Mouse (Mus musculus): ENCODE measurements at regions not wholly inside any gene's neighbourhood (a gene's known extent, or its start where the extent isn't known, plus 50 kb on each side); places are given as distances from the start of the nearest gene placed in this dataset.
"Not testable (repeated sequence)": the region's sequence is repeated elsewhere in the genome, so short reads cannot be mapped to it uniquely, and the experiment has no call there.

DNA sequence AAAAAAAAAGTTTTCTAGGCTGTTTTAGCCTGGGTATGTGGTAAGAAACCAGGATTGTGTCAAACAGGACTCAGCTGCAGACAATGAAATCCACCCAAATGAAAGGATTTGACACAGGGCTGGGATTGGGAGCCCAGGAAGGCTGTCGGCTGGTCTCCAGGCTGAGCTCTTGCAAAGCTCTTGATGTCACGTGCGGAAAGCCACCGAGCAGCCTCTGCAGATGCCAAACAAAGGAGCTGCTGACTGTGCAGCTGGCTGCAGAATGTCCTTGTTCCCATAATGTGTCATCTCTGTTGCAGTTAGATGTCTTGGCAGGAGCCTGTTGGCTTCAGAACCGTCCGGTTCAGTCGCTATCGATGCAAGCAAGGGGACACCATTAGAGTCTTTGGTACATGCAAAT, 56.1 kb downstream of the Bbs10 start:
- DNase-seq (ENCODE audit: low spot score in 2 of 2) = peak in 1 of 2 experiments; percentile 52

DNA sequence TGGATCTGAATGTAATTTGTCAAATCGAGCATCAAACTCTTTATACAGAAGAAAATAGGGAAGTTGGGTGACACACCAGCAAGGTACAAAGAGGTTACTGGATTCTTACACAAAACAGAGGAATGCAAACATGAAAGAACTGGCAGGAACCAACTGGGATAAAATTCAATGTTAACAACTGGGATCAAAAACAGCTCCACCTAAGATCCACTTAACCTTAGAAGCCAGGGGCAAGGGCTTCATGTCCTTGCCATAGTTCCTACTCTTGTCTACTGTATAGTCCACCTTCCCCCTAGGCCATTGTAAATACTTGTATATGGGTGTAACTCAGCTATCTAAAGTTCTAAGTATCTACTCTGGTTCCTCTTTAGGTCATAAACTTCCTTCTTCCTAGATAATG, 59.9 kb downstream of the Bbs10 start:
- not testable (repeated sequence) for DNase-seq (ENCODE audit: low spot score in 2 of 2)

DNA sequence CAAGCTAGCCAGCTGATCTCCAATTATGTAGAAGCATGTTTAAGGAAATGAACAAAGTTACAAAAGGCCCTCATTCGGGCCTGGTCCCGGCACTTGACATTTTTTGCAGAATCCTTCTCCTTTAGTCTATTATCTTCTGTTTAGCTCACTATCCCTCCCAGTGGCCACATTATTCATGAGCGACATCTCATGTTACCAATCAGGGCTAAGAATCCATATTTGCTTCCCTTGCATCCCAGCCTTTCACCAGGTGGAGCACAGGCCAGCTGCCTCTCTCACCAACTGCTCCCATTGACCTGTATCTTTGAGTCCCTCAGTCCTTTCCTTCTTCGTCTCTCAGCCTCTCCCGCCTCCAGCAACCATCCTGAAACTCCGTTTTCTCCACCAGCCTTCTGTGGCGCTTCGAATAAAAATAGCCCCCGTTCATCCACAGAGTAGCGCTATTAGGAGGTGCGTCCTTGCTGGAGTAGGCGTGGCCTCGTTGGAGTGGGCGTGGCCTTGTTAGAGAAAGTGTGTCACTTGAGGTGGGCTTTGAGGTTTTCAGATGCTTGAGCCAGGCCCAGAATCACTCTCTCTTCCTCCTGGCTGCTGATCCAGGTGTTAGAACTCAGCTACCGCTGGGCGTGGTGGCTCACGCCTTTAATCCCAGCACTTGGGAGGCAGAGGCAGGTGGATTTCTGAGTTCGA, 63.4 kb downstream of the Bbs10 start:
- no peak for DNase-seq (ENCODE audit: low spot score in 2 of 2)

DNA sequence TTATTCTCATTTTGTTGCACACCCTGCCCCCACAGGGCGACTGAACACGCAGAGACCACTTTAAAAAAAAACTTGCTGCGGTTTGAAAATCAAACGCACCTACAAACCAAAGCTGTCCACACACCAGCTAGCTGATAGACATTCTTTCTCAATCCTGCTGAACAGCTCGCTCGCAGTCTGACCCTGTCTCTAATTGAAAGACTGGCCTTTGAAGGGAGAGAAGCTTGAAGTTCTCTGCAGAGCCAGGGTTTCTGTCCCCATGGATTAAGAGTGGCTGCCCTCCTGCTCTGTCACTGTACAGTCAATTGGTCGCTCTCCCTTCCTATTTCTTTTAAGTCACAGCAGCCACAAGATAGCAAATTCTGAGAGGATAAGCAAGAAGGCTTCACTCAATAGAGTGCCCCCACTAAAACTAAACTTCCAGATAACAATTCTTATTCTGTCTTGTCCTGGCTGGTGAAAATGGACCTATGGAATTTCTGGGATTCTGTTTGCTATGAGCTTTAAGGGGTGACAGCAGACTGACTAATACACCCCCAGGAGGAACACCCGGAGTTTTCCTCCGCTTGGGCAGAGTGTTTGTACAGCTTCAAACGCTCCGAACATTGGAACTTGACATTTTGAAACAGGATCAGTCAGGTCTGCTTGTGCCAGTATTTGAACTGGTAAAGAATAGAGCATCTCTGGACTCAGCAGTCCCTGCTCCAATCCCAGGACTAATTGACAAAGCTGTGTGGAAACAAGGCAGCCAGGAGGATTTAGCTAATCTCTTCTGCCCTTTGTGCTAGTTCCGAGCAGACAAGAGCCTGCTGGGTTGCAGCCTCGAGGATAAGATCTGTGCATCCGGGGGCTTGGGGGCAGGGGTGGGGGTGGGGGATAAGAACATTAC, 65.5 kb downstream of the Bbs10 start:
- DNase-seq (ENCODE audit: low spot score in 2 of 2) = no peak

DNA sequence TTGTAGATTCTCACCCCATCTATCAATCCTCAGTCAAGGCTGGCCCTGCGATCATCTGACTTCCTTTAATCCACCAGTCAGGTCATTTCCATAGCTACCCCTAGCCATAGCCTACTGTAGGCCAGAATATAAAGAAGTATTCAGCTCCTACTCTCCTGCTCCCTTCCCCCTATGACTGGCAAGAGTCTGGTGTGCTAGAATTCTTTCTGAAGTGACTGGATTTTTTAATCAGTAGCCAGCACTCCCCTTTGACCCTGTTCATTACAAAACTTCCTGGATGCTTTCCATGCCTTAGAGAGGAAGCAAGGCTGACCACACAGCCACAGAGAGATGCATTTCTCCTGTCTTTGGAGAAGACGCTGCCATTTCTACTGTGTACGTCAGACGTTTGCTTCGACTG, 66.5 kb downstream of the Bbs10 start:
- no peak for DNase-seq (ENCODE audit: low spot score in 2 of 2)

DNA sequence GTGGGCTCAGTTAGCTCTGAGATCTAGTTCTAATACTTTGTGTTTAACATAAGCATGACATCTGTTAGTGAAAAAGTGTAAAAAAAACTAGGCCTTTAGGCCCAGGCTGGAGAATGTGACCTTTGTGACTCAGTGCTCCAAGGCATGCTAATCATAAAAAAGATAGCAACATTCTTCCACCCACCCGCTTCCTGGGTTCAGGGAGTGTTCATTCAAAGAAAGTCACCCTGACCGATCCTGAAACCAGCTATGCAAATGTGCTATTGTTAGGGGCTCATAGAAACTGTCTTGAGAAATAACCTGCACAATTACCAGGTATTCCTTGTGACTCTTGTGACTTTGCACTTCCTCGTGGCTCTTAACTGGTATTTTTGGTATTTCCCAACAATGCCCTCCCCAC, 70.6 kb downstream of the Bbs10 start:
- not testable (repeated sequence) for DNase-seq (ENCODE audit: low spot score in 2 of 2)

DNA sequence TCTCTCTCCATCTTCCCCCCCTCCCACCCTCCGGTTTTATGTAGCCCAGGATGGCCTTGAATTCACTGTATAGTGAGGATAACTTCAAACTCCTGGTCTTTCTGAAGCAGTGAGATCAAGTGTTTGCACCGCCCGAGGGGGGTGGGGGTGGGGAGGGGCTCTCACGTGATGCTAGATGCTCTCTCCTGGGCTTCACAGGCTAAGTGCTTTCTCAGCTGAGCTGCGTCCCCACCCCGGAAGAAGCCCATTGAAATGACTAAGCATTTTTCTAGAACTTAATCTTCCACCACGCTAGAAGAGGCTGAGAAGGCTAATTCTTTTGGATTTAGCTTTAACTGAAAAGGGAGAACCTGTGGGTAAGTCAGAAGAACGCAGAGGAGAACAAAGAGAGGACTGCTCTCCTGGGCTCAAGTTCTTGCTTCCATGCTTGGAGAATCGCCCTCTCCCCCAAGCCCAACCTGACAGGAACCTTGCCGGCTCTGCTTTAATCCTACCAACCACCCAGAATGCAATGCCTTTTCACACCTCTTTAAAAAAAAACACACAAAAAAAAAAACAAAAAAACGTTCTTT, 79.7 kb downstream of the Bbs10 start:
- no peak for DNase-seq (ENCODE audit: low spot score in 2 of 2)

DNA sequence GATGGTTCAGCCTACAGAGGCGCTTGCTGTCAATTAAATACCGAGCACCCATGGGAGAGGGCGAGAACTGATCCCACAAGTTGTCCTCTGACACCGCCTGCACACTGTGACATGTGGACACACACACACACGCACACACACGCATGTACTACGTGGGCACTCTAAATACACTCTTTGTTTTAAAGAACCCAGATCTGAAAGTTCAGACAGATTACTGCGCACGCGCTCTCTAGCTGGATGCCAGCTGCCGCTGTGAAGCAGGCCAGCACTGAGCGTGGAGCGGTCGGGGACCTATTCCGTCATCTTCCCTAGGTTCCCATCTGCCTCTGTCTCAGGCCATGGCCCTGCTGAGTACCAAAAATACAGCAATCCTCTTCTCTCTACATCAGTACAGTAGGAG, 83.2 kb downstream of the Bbs10 start:
- peak; percentile 74 to 83 for DNase-seq (ENCODE audit: low spot score in 2 of 2)

DNA sequence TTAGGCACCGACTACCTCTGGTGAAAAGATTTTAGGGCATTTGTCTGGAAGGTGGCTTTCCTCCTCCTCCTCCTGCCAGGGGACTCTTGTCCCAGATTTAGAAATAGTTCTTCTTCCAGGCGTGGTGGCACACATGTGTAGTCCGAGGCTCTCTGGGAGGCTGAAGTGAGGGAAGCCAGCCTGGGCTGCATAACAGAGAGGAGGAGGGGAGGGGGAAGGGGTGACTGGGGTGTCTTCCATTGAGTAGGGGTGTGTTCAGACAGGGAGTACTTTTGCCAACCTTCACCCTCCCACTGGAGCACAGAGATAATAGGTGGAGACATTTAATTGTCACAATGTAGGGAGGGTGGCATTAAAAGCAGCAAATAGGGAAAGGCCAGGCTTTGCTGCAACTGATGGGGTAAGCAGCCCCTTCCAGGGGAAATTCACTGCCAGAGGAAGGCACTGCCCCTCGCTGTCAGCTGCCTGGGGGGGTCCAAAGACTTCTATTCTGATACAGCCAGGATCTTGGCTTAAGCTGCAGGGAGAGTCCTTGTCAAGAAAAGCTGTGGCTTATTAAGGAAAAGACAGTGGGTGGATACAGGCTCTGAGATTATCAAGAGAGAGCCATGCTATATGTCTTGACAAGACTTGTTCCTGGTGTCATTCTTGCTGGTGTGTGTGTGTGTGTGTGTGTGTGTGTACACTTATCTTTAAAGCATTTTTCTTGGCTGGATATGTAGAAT, 83.9 kb downstream of the Bbs10 start:
- peak; percentile 46 to 56 for DNase-seq (ENCODE audit: low spot score in 2 of 2)

DNA sequence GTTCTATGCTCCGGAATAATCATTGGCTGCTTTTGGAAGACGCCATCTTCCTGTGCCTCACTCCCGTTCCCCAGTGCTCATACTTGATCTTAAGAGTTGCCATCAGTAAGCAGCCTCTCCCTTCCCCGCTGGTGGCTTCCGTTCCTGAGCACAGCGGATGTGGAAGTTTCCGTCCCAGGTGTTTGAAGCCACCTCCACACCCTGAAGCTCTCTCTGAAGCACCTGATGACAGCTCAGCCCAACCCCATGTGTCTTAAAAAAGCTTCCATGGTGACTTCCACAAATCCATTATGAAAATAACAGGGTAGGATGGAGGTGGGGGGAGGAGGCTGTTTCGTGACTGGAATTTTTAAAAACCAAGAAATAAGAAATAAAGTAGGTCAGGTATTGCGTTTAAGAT, 87.1 kb downstream of the Bbs10 start:
- DNase-seq (ENCODE audit: low spot score in 2 of 2) = peak in 1 of 2 experiments; percentile 43

DNA sequence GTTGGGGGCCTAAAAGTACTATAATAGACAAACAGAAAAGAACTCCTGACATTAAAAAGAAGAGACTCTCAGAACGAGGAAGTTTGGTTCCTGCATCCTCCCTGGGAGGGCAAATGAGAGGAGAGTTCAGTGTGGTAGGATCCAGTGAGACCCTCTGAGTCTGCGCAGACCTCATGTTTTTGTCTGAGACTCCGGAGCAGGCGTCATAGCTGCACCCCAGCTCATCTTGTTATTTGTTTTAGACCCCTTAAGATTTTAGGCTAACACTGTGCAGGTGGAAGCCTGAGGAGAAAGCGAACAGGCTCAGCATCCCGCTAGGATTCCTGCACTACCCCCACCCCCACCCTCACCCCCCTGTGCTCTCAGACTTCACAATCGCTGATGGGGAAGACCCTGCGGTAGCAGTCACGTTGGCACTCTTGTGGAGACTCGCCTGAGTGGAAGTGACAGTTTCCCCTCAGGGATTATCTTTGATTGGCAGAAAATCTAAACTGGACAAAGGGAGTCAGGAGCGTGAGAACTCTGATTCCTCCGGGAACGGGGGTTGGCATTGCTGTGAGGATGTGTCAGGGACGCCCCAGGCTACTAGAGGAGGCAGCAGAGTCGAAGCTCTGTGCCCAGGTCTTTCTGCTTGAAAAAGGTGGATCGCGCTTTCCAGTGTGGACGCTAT, 85.0 kb upstream of the Nap1l1 start:
- DNase-seq (ENCODE audit: low spot score in 2 of 2) = no peak

DNA sequence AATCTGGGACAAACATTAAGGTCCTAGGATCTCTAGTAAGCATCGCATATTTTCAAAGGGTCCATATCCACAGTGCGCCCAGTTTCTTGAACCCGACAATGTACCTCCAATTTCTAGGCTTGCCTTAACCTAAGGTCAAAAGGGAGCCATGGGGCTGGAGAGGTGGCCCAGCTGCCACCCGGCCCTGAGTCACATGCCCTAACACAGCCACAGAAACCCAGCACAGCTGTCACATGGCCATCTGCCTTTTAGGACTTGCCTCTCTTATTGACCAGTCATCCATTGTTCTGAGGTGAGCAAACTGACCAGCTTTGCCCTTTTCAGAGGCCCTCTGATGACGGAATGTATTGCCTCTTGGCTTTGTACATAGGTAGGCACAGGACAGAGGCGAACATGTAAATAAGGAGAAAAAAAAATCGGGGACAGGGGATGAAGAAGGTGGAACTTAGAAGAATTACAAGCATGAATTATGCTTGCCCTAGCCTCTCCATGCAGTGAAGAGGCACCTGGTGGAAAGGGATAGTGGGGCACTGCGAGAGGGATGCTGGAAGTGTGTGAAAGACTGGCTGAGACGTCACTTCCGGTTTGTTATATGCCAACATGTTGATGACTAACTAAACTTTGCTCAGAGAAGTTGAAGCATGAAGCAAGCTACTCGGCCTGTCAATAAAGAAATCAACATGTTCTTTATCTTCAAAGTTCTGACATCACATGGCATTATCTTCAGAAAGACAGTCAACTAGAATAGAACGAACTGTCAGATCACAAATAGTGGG, 84.3 kb upstream of the Nap1l1 start:
- DNase-seq (ENCODE audit: low spot score in 2 of 2) = no peak

DNA sequence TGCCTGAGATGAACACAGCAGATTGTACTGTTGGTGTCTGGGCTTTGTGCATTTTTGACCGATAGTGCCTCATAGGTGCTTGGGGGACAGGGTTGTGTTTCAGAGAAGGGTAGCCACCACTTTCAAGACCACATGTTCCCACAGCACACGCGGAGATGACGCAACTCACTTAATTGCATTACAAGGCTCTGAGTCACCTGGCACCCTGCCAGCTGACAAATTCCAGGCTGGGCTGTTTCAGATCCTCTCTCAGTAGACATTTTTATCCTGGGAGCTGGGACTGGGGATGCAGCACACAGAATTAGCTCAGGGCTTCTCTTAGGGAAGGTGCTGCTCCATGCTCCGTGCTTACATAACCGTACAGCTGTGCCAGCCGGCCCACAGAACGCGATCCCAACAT, 83.1 kb upstream of the Nap1l1 start:
- peak; percentile 89 to 91 for DNase-seq (ENCODE audit: low spot score in 2 of 2)

DNA sequence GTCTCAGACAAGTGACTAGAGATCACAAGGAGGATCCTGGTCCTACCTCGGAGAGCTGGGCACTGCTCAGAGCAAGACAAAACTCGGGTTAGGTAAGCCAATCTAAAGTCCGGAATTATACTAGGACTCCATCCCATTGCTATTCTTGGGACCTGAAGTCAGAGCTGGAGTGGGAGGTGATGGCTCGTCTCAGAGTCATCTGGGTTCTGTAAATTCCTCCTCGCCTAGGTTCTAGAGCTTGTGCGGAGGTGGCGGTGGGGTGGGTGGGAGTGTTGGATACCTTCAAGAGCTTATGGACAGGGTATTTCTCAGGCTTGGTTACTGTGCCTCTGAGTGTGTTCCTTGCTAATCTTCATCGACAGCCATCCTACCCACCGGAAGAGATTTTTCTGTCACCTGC, 78.6 kb upstream of the Nap1l1 start:
- peak; percentile 60 to 71 for DNase-seq (ENCODE audit: low spot score in 2 of 2)

DNA sequence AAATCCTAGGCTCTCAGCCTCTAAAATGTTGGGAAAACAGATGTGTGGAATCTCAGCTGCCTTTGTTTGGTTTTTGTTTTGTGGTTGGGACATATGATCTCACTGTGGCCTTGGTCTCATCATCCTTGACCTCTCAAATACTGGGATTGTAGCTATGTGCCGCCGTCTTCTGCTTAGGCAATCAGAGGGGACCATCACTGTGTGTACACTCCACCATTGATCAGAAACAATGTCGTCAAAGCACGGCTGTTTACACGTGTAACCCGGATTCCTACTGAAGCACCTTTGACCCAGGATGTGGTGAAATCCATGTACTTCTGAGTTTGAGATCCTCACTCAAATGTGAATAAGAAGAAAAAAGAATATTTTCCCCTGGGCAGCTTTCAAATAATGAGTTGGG, 68.0 kb upstream of the Nap1l1 start:
- no peak for DNase-seq (ENCODE audit: low spot score in 2 of 2)

DNA sequence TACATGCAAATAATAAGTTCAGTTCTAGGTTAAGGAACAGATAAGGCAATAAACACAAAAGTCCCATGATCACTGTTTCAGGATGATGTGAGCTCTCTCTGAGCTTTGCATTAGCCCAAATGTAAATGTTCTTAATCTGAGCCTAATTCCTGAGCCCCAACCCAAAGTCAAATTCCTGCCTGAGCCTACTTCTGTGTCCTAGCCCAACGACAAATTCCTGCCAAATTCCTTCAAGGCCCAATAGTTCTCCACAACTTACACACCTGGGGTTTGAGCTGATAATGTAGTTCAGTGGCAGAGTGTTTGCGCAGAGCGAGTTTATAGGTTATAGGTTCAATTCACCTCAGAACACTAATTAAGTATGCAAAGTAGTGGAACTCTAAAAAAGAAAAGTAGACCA, 64.1 kb upstream of the Nap1l1 start:
- no peak for DNase-seq (ENCODE audit: low spot score in 2 of 2)

DNA sequence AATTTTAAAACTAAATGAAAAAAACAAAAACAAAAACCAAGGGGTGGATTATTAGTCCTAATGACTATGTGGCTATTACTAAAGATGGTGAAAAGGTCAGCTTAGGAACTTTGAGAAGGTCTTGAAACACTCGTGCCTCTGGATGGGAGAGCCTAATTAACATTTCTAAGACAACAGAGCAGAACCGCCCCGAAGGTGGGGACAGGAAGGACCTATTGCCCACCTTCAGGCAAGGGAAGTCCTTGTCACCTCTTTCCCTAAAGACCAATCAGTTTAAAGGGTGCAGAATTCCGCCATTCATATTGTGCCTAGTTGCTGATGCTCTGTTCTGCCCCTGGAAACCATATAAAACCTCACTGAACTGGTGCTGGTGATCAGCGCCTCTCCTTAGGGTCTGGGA, 63.5 kb upstream of the Nap1l1 start:
- DNase-seq (ENCODE audit: low spot score in 2 of 2) = no peak

DNA sequence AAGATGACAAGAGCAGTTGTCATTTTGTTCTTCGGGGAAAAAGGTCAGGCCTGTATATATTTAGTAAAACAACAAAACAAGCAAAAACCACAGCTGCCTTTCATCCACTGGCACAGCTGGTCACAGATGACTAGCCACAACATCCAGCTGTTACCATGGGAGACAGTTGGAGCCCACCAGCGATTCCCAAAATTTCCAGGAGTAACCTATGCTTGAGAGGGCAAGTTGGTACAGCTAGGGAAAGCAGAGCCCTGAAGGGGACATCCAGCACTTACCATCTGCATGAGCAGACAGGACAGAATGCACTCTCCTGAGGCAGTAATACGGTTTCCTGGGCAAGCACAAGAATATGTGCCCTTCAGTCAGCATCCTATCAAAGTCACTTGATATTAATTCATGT, 62.9 kb upstream of the Nap1l1 start:
- no peak for DNase-seq (ENCODE audit: low spot score in 2 of 2)

DNA sequence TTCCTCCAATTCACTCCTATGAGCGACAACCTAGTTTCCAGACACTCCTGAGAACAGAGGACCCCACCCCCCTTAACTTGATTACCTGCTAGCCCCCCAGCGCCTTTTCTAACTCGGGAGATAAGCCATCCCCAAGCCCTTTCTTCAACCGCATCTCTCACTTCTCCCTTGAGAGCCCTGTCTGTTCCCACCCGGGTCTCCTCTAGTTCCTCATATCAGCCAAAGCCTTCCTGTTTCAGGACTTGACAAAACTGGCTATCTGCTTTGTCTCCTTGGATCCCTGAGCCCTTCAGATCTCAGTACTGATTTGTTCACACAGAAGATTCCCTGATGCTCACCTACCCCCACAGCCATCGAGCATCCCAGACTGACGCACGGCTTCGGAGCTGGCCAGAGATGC, 61.5 kb upstream of the Nap1l1 start:
- no peak for DNase-seq (ENCODE audit: low spot score in 2 of 2)

DNA sequence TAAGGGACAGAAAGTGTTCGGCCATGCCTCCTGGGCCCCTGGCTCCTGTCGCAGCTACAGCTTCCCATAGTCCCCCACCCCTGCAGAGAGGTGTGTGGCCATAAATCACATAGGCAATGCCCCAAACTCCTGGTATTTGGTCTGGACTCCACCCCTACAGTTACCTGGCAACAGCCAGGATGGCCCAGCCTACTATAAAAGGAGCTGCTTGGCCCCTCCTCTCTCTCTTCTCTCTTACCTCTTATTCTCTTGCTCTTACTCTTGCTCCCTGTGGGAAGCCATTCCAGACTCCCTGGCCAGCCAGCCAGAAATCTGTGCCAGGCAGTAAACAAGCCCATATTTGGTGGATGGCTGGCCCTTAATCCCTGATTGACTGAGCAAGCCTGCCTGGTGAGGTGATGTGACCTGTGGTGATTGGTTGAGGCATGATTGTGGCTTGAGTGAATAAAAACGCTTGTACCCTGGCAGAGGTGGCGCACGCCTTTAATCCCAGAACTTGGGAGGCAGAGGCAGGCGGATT, 56.4 kb upstream of the Nap1l1 start:
- no peak for DNase-seq (ENCODE audit: low spot score in 2 of 2)

Data from frontal cortex, postnatal 36 days (tissue).